Mouse (Mus musculus) stomach, postnatal 0 days (tissue): Measurements from ENCODE around the gene Gm26992. TPM values are rescaled to one million over a fixed set of nuclear protein-coding genes. Genes with fewer than 3 reads are reported as not detected.

Source experiments
- ATAC-seq: fragments of 200-750 bp; cut with Nextera tagmentation; 2 replicates; pipeline ENCODE4 v1.8.0; 2017; ENCODE audit not compliant: low FRiP score, low TSS enrichment
- DNase-seq: peaks from one replicate; pipeline ENCODE4 v3.0.0-alpha.2; 2016; ENCODE audit warnings: low spot score
- H3K27ac ChIP-seq: fragments of 300-500 bp; sonication (generic); replicated peaks from 2 replicates; pipeline ENCODE4 v1.5.1; 2014; ENCODE audit warnings: mild to moderate bottlenecking, control low read depth
- H3K27me3 ChIP-seq: fragments of 300-500 bp; sonication (generic); 2 replicates; pipeline ENCODE4 v1.6.1; 2014; ENCODE audit warnings: low read length; ENCODE audit not compliant: control insufficient read depth, insufficient read depth
- H3K36me3 ChIP-seq: fragments of 300-500 bp; sonication (generic); 2 replicates; pipeline ENCODE4 v1.6.1; 2014; ENCODE audit warnings: low read length, mixed read lengths; ENCODE audit not compliant: control insufficient read depth, insufficient read depth
- H3K4me1 ChIP-seq: fragments of 300-500 bp; sonication (generic); replicated peaks from 2 replicates; pipeline ENCODE4 v1.6.1; 2014; ENCODE audit warnings: antibody characterized with exemption; ENCODE audit not compliant: control insufficient read depth, insufficient read depth
- H3K4me2 ChIP-seq: fragments of 300-500 bp; sonication (generic); replicated peaks from 2 replicates; pipeline ENCODE4 v1.6.1; 2014; ENCODE audit warnings: low read depth, mild to moderate bottlenecking, control low read depth, moderate library complexity
- H3K4me3 ChIP-seq: fragments of 300-500 bp; sonication (generic); 2 replicates; pipeline ENCODE4 v1.5.1; 2014; ENCODE audit warnings: low read depth, low read length, control low read depth
- H3K9ac ChIP-seq: fragments of 300-500 bp; sonication (generic); 2 replicates; pipeline ENCODE4 v1.6.1; 2014; ENCODE audit warnings: mild to moderate bottlenecking, low read length, control low read depth, mixed read lengths
- H3K9me3 ChIP-seq: fragments of 300-500 bp; sonication (generic); 2 replicates; pipeline ENCODE4 v1.6.1; 2016; ENCODE audit warnings: low read length; ENCODE audit not compliant: control insufficient read depth
- CTCF ChIP-seq: IDR thresholded peaks from 2 replicates; pipeline ENCODE4 v1.5.1; 2016; ENCODE audit warnings: antibody characterized with exemption, low read depth, mild to moderate bottlenecking, moderate library complexity
- WGBS: fragments of 180-500 bp; shearing (Covaris S2); extraction: QIAGEN DNeasy Blood & Tissue Kit; methylation state at CpG from one replicate; pipeline ENCODE4 v1.1.7; 2014; 5-methylcytosine and 5-hydroxymethylcytosine counted together
- polyA plus RNA-seq: library from polyadenylated mRNA; unstranded; fragments of >200 nt; fragmentation: Nextera tagmentation; extraction: Ambion mirVana; gene quantifications from 2 replicates; pipeline ENCODE4 v1.2.1, GENCODE M21; 2015

Gm26992 gene
- polyA plus RNA-seq, 1 experiment from 2014 or later, result not detected

DNA sequence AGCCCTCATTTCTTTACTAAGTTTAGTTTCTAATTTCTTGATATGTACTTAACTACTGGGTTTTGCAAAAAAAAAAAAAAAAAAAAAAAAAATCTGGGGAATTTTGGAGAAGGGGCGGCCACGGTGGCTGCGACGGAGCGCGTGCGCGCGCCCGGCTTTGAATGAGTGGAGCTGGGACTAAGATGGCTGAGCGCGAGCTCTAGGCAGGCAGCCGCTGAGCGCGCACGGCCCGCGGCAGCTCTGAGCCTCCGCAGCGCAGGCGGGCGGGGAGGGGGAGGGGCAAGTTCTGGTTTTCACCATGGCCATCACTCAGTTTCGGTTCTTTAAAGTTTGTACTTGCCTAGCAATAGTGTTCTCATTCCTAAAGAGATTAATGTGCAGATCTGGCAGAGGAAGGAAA lies 107.4 kb downstream of the Gm26992 start:
- 2% methylated on average over 23 of the region's 23 CpGs for WGBS
- no peaks in the 10 kb centered on the region for H3K9me3 ChIP-seq
- ATAC-seq, result peak; percentile 93
- no peak overlapping the region for H3K4me3 ChIP-seq
- DNase-seq, result peak; percentile 77
- H3K27me3 ChIP-seq, result no peaks in the 10 kb centered on the region
- H3K4me2 ChIP-seq, result peak overlapping the region; percentile 40
- no peaks in the 10 kb centered on the region for H3K36me3 ChIP-seq
- TF ChIP-seq CTCF, result no peak
- peak overlapping the region; percentile 49; the same call in 1 of the 2 replicates for H3K27ac ChIP-seq
- no peaks in the 10 kb centered on the region for H3K4me1 ChIP-seq
- no peak overlapping the region for H3K9ac ChIP-seq

Other genes with a start within 250 kb of the Gm26992 start
- 1.4 TPM in 2 replicates for gene Nap1l2, start 235.4 kb upstream of the Gm26992 start, polyA plus RNA-seq
- gene Cdx4, start 100.6 kb upstream of the Gm26992 start, polyA plus RNA-seq, result not detected in 2 replicates
- 0.92 and 1.0 TPM in 2 replicates for gene Chic1, start 65.5 kb upstream of the Gm26992 start, polyA plus RNA-seq
- not detected in 2 replicates for gene Tsx, start 7.5 kb upstream of the Gm26992 start, polyA plus RNA-seq
- gene Zcchc13, start 208.6 kb downstream of the Gm26992 start, polyA plus RNA-seq, result not detected in 2 replicates